Mouse (Mus musculus): Measurements from ENCODE around the gene Camta1. TPM values are rescaled to one million over a fixed set of nuclear protein-coding genes. Genes with fewer than 3 reads are reported as not detected.
A peak's percentile ranks its signal among the peaks of the same experiment; 100 is the strongest.
"Not testable (repeated sequence)": the region's sequence is repeated elsewhere in the genome, so short reads cannot be mapped to it uniquely, and the experiment has no call there.

Camta1 gene
- polyA plus RNA-seq, 1 experiment from 2014 or later, result 118 TPM

DNA sequence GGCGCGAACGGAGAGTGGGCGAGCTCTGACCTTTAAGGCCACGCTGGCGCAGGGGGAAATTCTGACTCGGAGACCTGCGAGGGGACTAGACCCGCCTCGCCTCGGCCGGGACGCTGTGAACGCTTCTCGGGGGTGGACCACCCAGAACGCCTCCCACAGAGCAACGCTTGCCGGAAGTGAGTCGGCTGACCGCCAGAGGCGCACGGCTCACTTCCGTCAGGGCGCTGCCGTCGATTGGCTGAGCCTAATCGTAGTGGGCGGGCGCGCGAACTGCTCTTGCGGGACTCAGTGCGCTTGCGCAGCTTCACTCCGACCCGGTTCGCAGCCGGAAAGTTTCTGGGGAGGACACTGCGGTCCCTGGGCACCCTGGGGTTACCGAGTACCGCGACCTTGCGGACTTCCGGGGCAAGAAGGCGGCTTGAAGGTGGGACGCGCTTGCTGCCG lies 947.4 kb downstream of the Camta1 start, which contains the start of the genes Park7 and Tnfrsf9:
Gene Park7 (minus strand): TSS at position 148 of the 444 bp plus-strand sequence.
Gene Tnfrsf9 (plus strand): TSS at position 273 of the 444 bp plus-strand sequence.
- H3K36me3 ChIP-seq, result no peaks in the 10 kb centered on the region
- peak within 1 kb of the TSS; percentile 82 for H3K4me2 ChIP-seq
- no peaks in the 10 kb centered on the region for H3K9me3 ChIP-seq
- WGBS, result under 1% methylated on average over 48 of the region's 48 CpGs
- H3K27ac ChIP-seq (replicated peaks), result peak within 1 kb of the TSS; percentile 88
- H3K9ac ChIP-seq, result peak within 1 kb of the TSS; percentile 89
- H3K27me3 ChIP-seq (replicated peaks), result no peaks in the 10 kb centered on the region
- peak within 1 kb of the TSS; percentile 78 for H3K4me3 ChIP-seq
- H3K4me1 ChIP-seq, result peaks cover 25% of the 10 kb centered on the region
- peak; percentile 74 for ATAC-seq (ENCODE audit: extremely low read depth, insufficient number of reproducible peaks, low FRiP score, low TSS enrichment)

DNA sequence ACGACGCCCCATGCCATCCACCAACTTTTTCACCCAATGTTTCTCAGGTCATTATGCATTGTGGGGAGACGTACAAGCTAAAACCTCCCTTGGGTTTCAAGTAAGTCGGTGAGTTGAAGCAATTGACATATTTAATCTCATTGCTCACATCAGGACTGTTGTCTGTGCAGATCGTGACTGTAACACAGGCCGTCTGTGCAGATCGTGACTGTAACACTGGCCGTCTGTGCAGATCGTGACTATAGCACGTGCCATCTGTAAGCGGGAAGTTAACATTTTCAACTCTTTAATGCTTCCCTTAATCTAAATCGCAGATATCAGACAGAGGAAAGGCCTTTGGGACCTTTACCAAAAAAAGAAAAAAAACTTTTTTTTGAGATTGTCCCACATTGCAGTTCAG lies 947.9 kb downstream of the Camta1 start:
- no peak for ATAC-seq (ENCODE audit: extremely low read depth, insufficient number of reproducible peaks, low FRiP score, low TSS enrichment)
- no peaks in the 10 kb centered on the region for H3K9me3 ChIP-seq

DNA sequence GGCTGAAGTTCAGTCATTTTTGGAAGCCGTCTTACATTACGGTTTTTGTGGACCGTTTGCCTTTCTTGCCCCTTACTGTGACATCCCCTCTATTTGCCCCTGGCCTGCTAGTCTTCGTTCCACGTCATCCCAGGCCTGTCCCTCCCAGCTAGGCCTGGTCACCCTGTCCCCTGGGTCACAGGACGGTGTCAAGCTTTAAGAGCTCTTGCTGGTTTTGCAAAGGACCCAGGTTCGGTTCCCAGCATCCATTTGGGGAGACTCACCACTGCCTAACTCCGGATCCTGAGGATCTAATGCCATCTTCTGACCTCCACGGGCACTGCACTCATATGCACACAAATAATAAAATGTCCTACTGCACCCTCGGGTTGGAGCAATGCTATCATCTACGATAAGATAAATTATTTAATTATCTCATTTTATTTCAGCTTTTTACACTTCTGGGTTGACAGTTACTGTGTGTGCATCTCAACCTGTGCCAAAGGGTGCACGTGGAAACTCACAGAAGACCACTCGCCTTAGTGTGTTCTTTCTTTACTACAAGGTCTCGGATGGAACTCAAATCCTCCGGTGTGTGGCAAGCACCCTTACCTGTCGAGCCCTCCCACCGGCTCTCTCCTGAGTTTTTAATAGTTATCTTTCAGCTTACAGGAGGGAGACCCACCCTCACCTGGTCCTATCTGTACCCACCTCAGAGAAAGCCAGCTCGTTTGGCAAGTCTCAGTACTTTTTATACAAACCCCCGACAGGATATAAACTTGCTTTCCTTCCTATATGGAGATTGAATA lies 951.3 kb downstream of the Camta1 start:
- peak overlapping the region; percentile 73 for H3K4me2 ChIP-seq
- H3K36me3 ChIP-seq, result peaks cover 27% of the 10 kb centered on the region
- ATAC-seq (ENCODE audit: extremely low read depth, insufficient number of reproducible peaks, low FRiP score, low TSS enrichment), result no peak
- 83% methylated on average over 19 of the region's 19 CpGs for WGBS
- peak overlapping the region; percentile 72 for H3K9ac ChIP-seq
- peak overlapping the region; percentile 80 for H3K27ac ChIP-seq (replicated peaks)
- no peaks in the 10 kb centered on the region for H3K9me3 ChIP-seq
- H3K4me3 ChIP-seq, result peak overlapping the region; percentile 80
- H3K27me3 ChIP-seq (replicated peaks), result no peaks in the 10 kb centered on the region
- H3K4me1 ChIP-seq, result peaks cover 36% of the 10 kb centered on the region

More for the DNA sequence above, 947.9 kb downstream of the Camta1 start:
- peaks cover 29% of the 10 kb centered on the region for H3K4me1 ChIP-seq
- peak overlapping the region; percentile 82 for H3K4me2 ChIP-seq
- no peaks in the 10 kb centered on the region for H3K36me3 ChIP-seq
- no peaks in the 10 kb centered on the region for H3K27me3 ChIP-seq (replicated peaks)
- peak overlapping the region; percentile 88 for H3K27ac ChIP-seq (replicated peaks)
- peak overlapping the region; percentile 89 for H3K9ac ChIP-seq
- WGBS, result 15% methylated on average over 12 of the region's 12 CpGs
- H3K4me3 ChIP-seq, result peak overlapping the region; percentile 78

DNA sequence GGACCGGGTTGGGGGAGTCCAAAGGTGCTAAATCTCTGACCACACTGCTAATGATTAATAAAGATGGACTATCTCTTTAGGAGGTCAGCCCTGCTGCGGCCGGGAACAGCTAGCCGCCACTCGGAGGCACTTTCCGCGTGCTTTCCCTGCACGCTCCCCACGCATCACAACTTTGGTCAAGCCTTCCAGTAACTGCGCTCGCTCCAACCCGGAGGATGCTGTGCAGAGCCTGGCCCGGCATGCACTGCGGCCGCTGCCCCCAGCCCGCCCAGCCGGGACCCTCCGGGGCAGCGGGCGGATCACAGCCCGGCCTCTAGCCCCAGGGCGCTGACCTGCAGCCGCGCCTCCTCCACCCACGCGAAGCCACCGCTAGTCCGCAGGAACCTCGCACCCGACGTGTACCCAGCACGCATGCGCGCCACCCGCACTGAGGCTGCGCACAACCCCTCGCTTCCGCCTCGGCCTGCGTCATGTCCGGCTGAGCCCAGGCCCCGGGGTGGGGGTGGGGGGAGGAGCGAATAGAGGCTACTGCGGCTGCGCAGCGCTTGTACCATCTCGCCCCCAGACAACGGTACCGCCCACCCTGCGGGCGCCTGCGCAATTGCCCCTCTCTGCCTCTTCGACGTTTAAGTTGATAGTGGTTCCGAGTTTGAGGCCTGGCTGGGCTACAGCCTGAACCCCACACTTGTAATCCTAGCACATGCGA lies 952.1 kb downstream of the Camta1 start:
- Histone ChIP-seq H3K4me3 (peak overlapping the region; percentile 80), H3K27me3 (replicated peaks) (no peaks in the 10 kb centered on the region), H3K9me3 (no peaks in the 10 kb centered on the region), H3K27ac (replicated peaks) (peak overlapping the region; percentile 91), H3K36me3 (peaks cover 32% of the 10 kb centered on the region), H3K4me1 (peaks cover 30% of the 10 kb centered on the region), H3K9ac (peak overlapping the region; percentile 94), H3K4me2 (peak overlapping the region; percentile 73)
- under 1% methylated on average over 56 of the region's 56 CpGs for WGBS
- peak; percentile 89 for ATAC-seq (ENCODE audit: extremely low read depth, insufficient number of reproducible peaks, low FRiP score, low TSS enrichment)

DNA sequence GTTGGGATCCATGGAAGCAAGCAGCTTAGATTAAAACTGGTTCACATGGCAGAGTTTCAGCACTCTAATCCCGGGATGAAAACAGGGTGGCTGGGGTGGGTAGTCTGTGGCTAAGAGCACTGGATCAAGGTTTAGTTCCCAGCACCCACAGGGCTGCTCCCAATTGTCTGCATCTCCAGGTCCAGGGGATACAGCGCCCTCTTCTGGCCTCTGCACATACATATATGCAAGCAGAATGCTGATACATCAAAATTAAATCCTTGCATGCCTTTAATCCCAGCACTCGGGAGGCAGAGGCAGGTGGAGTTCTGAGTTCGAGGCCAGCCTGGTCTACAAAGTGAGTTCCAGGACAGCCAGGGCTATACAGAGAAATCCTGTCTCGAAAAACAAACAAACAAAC lies 953.2 kb downstream of the Camta1 start:
- H3K27ac ChIP-seq (replicated peaks); ATAC-seq (ENCODE audit: extremely low read depth, insufficient number of reproducible peaks, low FRiP score, low TSS enrichment); H3K9me3 ChIP-seq; H3K9ac ChIP-seq; H3K27me3 ChIP-seq (replicated peaks): not testable (repeated sequence)
- Histone ChIP-seq H3K36me3 (peaks cover 41% of the 10 kb centered on the region), H3K4me2 (peak overlapping the region; percentile 73), H3K4me3 (peak overlapping the region; percentile 80; the same call in 1 of the 2 replicates), H3K4me1 (peaks cover 26% of the 10 kb centered on the region)
- WGBS, result 71% methylated on average over 5 of the region's 5 CpGs

DNA sequence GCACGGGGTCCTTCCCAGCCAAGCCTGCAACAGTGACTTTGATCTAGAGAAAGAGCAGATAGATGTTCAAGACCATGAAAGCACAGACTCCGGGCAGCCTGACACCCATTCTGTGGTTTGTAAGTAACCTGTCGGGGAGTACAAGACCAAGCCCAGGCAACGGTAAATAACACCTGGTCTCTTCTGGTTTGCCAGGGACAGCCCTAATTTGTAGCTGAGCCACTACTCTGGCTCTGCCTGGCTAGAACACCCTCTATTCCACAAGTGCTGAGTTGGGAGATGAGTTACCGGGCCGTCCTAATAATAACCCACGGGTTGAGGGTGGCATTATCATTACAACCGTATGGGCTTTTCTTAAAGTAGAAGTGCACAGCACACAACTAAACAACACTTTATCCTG lies 954.6 kb downstream of the Camta1 start:
- peaks cover 55% of the 10 kb centered on the region for H3K36me3 ChIP-seq
- peaks cover 18% of the 10 kb centered on the region for H3K4me1 ChIP-seq
- no peak overlapping the region for H3K4me2 ChIP-seq
- WGBS, result 85% methylated on average over 8 of the region's 8 CpGs
- ATAC-seq (ENCODE audit: extremely low read depth, insufficient number of reproducible peaks, low FRiP score, low TSS enrichment), result no peak
- H3K27me3 ChIP-seq (replicated peaks), result no peaks in the 10 kb centered on the region
- H3K27ac ChIP-seq (replicated peaks), result no peak overlapping the region
- no peak overlapping the region for H3K4me3 ChIP-seq
- no peaks in the 10 kb centered on the region for H3K9me3 ChIP-seq
- no peak overlapping the region for H3K9ac ChIP-seq

DNA sequence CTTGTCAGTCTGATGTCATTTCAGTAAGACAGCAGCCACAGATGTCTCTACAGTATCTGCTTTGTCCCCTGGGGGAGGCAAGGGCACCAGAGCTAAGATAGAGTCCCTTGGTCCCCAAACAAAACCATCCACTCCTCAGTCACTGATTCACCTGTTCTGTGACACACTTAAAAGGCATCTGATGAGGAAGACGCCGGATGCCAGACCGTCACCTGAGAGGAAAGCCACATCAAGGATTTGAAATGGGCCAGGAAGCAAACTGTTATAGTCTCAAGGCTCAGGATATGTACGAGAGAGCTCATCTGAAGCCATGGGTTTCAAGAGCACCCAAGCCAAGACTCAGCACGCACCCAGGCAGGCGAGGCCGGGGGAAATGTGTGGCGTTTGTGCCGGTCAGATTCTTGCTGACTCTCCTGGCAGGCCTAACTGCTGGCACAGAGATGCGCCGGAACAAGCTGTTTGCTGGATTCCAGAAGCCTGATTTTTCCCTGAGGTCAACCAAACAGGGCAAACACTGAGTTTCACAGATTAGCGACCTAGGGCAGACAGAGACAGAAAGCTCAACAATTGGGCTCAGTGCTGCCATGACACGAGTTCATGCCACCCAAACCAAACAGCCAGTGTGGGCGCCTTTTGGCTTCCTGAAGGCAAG lies 958.5 kb downstream of the Camta1 start:
- Histone ChIP-seq H3K4me2 (no peak overlapping the region), H3K36me3 (peaks cover 92% of the 10 kb centered on the region), H3K27ac (replicated peaks) (no peak overlapping the region), H3K4me3 (no peak overlapping the region), H3K27me3 (replicated peaks) (no peaks in the 10 kb centered on the region), H3K9me3 (no peaks in the 10 kb centered on the region), H3K9ac (no peak overlapping the region), H3K4me1 (peaks cover 5% of the 10 kb centered on the region)
- WGBS, result 92% methylated on average over 14 of the region's 14 CpGs
- no peak for ATAC-seq (ENCODE audit: extremely low read depth, insufficient number of reproducible peaks, low FRiP score, low TSS enrichment)

DNA sequence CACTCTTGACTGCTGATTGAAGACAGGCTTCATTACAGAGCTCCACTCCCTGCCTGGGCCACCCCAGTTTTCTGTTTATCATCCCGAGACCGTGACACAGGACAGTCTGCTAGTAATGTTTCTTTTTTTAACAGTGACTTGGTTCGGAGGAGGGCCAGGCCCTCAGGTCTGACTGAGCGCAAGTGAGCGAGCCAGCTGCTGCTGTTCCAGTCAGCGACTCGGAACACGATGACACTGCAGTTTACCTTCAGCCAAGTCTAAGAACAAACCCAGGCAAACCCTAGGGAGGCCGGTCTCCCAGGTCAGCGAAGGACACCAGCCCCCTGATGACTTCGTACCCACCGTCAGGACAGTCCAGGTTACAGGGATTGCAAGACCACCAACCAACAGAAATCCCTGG lies 959.6 kb downstream of the Camta1 start:
- no peaks in the 10 kb centered on the region for H3K27me3 ChIP-seq (replicated peaks)
- H3K36me3 ChIP-seq, result peaks cover 93% of the 10 kb centered on the region
- H3K27ac ChIP-seq (replicated peaks), result peak overlapping the region; percentile 40; the same call in 1 of the 2 replicates

DNA sequence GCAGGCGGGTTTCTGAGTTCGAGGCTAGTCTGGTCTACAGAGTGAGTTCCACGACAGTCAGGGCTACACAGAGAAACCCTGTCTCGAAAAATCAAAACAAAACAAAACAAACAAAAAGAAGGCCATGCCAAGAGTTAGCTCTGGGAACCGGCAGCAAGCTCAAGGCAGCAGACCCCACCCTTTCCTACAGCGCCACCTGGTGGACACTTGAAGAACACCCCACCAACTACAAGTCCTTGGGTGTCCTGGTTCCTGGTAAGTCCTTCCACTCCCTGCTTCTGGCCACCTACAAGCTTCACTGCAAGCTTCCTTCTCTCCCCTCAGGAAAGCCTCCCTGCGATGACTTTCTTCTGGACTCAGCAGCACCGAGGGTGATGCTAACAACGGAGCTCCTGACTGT lies 960.0 kb downstream of the Camta1 start:
- ATAC-seq (ENCODE audit: extremely low read depth, insufficient number of reproducible peaks, low FRiP score, low TSS enrichment), result no peak
- H3K4me2 ChIP-seq, result no peak overlapping the region
- peak overlapping the region; percentile 40; the same call in 1 of the 2 replicates for H3K27ac ChIP-seq (replicated peaks)
- no peaks in the 10 kb centered on the region for H3K27me3 ChIP-seq (replicated peaks)
- H3K36me3 ChIP-seq, result peaks cover 93% of the 10 kb centered on the region
- no peak overlapping the region for H3K4me3 ChIP-seq
- WGBS, result 42% methylated on average over 9 of the region's 9 CpGs
- no peak overlapping the region; the same call in 1 of the 2 replicates for H3K9ac ChIP-seq
- H3K9me3 ChIP-seq, result no peaks in the 10 kb centered on the region
- H3K4me1 ChIP-seq, result no peaks in the 10 kb centered on the region

More for the DNA sequence above, 959.6 kb downstream of the Camta1 start:
- no peak overlapping the region; the same call in 1 of the 2 replicates for H3K9ac ChIP-seq
- no peak overlapping the region for H3K4me2 ChIP-seq
- H3K4me3 ChIP-seq, result no peak overlapping the region
- no peaks in the 10 kb centered on the region for H3K4me1 ChIP-seq
- no peaks in the 10 kb centered on the region for H3K9me3 ChIP-seq
- WGBS, result 66% methylated on average over 12 of the region's 12 CpGs
- ATAC-seq (ENCODE audit: extremely low read depth, insufficient number of reproducible peaks, low FRiP score, low TSS enrichment), result no peak; the same call in 1 of the 2 replicates

DNA sequence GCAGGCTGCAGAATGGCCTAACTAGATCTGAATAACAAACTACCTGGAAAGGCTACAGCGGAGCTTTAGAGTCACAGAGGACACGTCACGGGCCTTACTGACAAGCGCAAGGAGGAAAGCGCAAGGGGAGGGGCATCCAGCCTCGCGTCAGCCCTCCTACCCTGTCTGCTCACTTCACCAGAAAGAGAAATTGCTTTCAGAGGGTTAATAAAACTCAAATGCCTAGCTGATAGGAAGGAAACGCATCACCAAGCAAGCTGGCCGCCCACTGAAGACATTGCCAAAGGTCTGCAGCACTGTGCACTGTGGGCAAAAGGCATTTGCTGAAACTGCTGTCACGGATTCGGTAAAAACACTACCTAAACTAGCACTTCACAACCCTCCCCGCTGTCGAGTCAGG lies 961.2 kb downstream of the Camta1 start:
- H3K36me3 ChIP-seq, result peaks cover 91% of the 10 kb centered on the region

More for the DNA sequence above, 961.2 kb downstream of the Camta1 start:
- Histone ChIP-seq H3K4me3 (no peak overlapping the region), H3K9me3 (no peaks in the 10 kb centered on the region), H3K9ac (0 out of 2 replicates have a peak overlapping the region, but pooled peaks have one; percentile 10), H3K4me1 (no peaks in the 10 kb centered on the region), H3K27ac (replicated peaks) (no peak overlapping the region), H3K27me3 (replicated peaks) (no peaks in the 10 kb centered on the region), H3K4me2 (no peak overlapping the region)
- no peak for ATAC-seq (ENCODE audit: extremely low read depth, insufficient number of reproducible peaks, low FRiP score, low TSS enrichment)
- 92% methylated on average over 13 of the region's 13 CpGs for WGBS
